ENCODE assay signal across 21 mouse cellular contexts in genomic region chr2:129263073-129263472, GRCm38 (mm10). TPM values are rescaled to one million over a fixed set of nuclear protein-coding genes. Genes with fewer than 3 reads are reported as not detected.
DNase-seq lines count a peak whose midpoint lies in the region; ATAC-seq and TF ChIP-seq lines count a peak whose summit lies in the region.
"Had no signal": no experiment of that assay in that cellular context is flagged by ENCODE, and none has a peak within 500 bp of the region (broad histone marks: within the 10 kb centered on the region; RNA-seq: fewer than 3 reads in every experiment).

No protein-coding gene starts in this region.

- H3K9me3 ChIP-seq in liver, embryonic 11.5 days (ENCODE audit: control insufficient read depth, low read length), result no peaks in the 10 kb centered on the region
- H3K9me3 ChIP-seq in kidney, embryonic 15.5 days (replicated peaks), result no peaks in the 10 kb centered on the region
- H3K9me3 ChIP-seq: neural tube, embryonic 15.5 days had no signal

- no peak overlapping the region for H3K9ac ChIP-seq in liver, embryonic 11.5 days (ENCODE audit: low read depth, low read length)
- H3K9ac ChIP-seq in kidney, embryonic 15.5 days, result no peak overlapping the region
- H3K9ac ChIP-seq: neural tube, embryonic 15.5 days had no signal

- H3K27ac ChIP-seq in liver, embryonic 11.5 days (ENCODE audit: low read depth, low read length), result no peak overlapping the region
- peak overlapping the region; percentile 24 for H3K27ac ChIP-seq in bone marrow macrophage, adult 2 months (ENCODE audit: insufficient read depth, low read depth, low read length)
- H3K27ac ChIP-seq in macrophage, result peak overlapping the region; percentile 13; the same call in 1 of the 2 replicates
- no peak overlapping the region for H3K27ac ChIP-seq in kidney, embryonic 15.5 days
- H3K27ac ChIP-seq: neural tube, embryonic 15.5 days had no signal

- peaks cover 13% of the 10 kb centered on the region for H3K36me3 ChIP-seq in liver, embryonic 11.5 days (ENCODE audit: control insufficient read depth, insufficient read depth, low read length)
- no peaks in the 10 kb centered on the region for H3K36me3 ChIP-seq in macrophage (ENCODE audit: inconsistent target)
- H3K36me3 ChIP-seq in kidney, embryonic 15.5 days, result peaks cover 21% of the 10 kb centered on the region
- H3K36me3 ChIP-seq: neural tube, embryonic 15.5 days had no signal

- no peak for TF ChIP-seq CTCF in bone marrow macrophage, adult 2 months (IDR thresholded peaks at IDR 0.05; ENCODE audit: low read depth, low read length)

- no peak for TF ChIP-seq POLR2A in bone marrow macrophage, adult 2 months (IDR thresholded peaks at IDR 0.05; ENCODE audit: borderline replicate concordance, low read depth, low read length)

- 0 out of 2 replicates have a peak, but pooled peaks cover 1% of the 10 kb centered on the region for H3K27me3 ChIP-seq in liver, embryonic 11.5 days (replicated peaks; ENCODE audit: control insufficient read depth, insufficient read depth, low read length)
- H3K27me3 ChIP-seq in kidney, embryonic 15.5 days, result no peaks in the 10 kb centered on the region

- 64% methylated on average over 5 of the region's 5 CpGs for WGBS in liver, embryonic 11.5 days
- WGBS in macrophage (ENCODE audit: missing documents), result 30% methylated on average over 5 of the region's 5 CpGs
- 60% methylated on average over 5 of the region's 5 CpGs for WGBS in kidney, embryonic 15.5 days

- no peak overlapping the region for H3K4me2 ChIP-seq in liver, embryonic 11.5 days
- H3K4me2 ChIP-seq in kidney, embryonic 15.5 days, result no peak overlapping the region
- H3K4me2 ChIP-seq: neural tube, embryonic 15.5 days had no signal

- H3K4me3 ChIP-seq in liver, embryonic 11.5 days (ENCODE audit: low read depth, low read length), result no peak overlapping the region
- H3K4me3 ChIP-seq in bone marrow macrophage, adult 2 months (ENCODE audit: insufficient read depth, low read length), result no peak overlapping the region
- H3K4me3 ChIP-seq in macrophage (ENCODE audit: inconsistent target), result no peak overlapping the region
- H3K4me3 ChIP-seq in kidney, embryonic 15.5 days (replicated peaks), result no peak overlapping the region
- H3K4me3 ChIP-seq: neural tube, embryonic 15.5 days had no signal

- DNase-seq in adrenal gland, adult 2 months, result peak; percentile 63
- DNase-seq in adrenal gland, postnatal 10 days, result no peak
- peak; percentile 54 for DNase-seq in liver
- DNase-seq in liver, embryonic 11.5 days (ENCODE audit: low spot score), result no peak
- no peak for DNase-seq in lung, postnatal 14 days
- DNase-seq: B cell, adult 2 months; cerebellum, postnatal 10 days; kidney, adult 2 months; kidney, postnatal 4 days; layer of hippocampus, postnatal 36 days; retina, postnatal 1 day; thymus, postnatal 25 days had no signal

- ATAC-seq in liver, embryonic 11.5 days (replicated peaks; ENCODE audit: low FRiP score), result no peak
- ATAC-seq in kidney, embryonic 15.5 days (replicated peaks; ENCODE audit: low FRiP score), result no peak
- ATAC-seq: hindbrain, embryonic 16.5 days had no signal

- no peaks in the 10 kb centered on the region for H3K4me1 ChIP-seq in liver, embryonic 11.5 days (replicated peaks; ENCODE audit: control insufficient read depth, insufficient read depth, low read length)
- peaks cover 32% of the 10 kb centered on the region for H3K4me1 ChIP-seq in bone marrow macrophage, adult 2 months (ENCODE audit: control insufficient read depth, insufficient read depth, low read length)
- no peaks in the 10 kb centered on the region for H3K4me1 ChIP-seq in kidney, embryonic 15.5 days

- no peaks in the 10 kb centered on the region for H3K79me2 ChIP-seq in macrophage (ENCODE audit: inconsistent target)

RNA-seq across cellular contexts. Expression of gene Ckap2l, which starts 33.9 kb away (rescaled TPM):
- total RNA-seq in adrenal gland, adult 2 months (2021), result 1 to 10 TPM in 1 of 2 experiments, under 1 TPM in 1; 0.97 to 1.7 TPM
- polyA plus RNA-seq in adrenal gland, adult 2 months (2012; rRNA removed), result 0.09 and 0.10 TPM in 2 replicates
- total RNA-seq in adrenal gland, postnatal 10 days (2021), result 10 to 100 TPM in 1 of 2 experiments, 1 to 10 TPM in 1; 9.9 to 11.7 TPM
- polyA plus RNA-seq in liver, embryonic 11.5 days (2014; fragmentation: Nextera tagmentation; extraction: Ambion mirVana), result 55.1 and 63.7 TPM in 2 replicates
- polyA plus RNA-seq in bone marrow macrophage, adult 2 months (2012; ENCODE audit: insufficient read depth, insufficient read length, missing spikeins), result 22.2 and 24.5 TPM in 2 replicates
- 10 to 100 TPM in 9 of 26 experiments, 1 to 10 TPM in 13, under 1 TPM in 4; 0.71 to 28.6 (median 3.7) TPM for total RNA-seq in macrophage (2018; cell fraction: chromatin; rRNA removed)
- total RNA-seq in macrophage (2018; cell fraction: cytosol; rRNA removed), result 1 to 10 TPM in 17 of 26 experiments, under 1 TPM in 9; 0.62 to 7.5 (median 2.0) TPM
- total RNA-seq in macrophage (2018; cell fraction: nucleus; rRNA removed), result 10 to 100 TPM in 8 of 26 experiments, 1 to 10 TPM in 15, under 1 TPM in 3; 0.55 to 31.2 (median 2.3) TPM
- 0.71 to 6.7 TPM (median 5.8 TPM) in 3 replicates for polyA plus RNA-seq in macrophage (2018)
- polyA plus RNA-seq in kidney, embryonic 15.5 days (2015; fragmentation: Nextera tagmentation; extraction: Ambion mirVana), result 46.4 and 49.5 TPM in 2 replicates
- total RNA-seq: gastrocnemius, adult 8-10 months had no signal

RNA-seq across cellular contexts. Expression of gene Il1a, which starts 46.7 kb away (rescaled TPM):
- total RNA-seq in adrenal gland, adult 2 months (2021), result not detected
- polyA plus RNA-seq in adrenal gland, adult 2 months (2012; rRNA removed), result not detected in 2 replicates
- 1 to 10 TPM in 1 of 2 experiments, under 1 TPM in 1; 0.73 to 1.2 TPM for total RNA-seq in adrenal gland, postnatal 10 days (2021)
- 2.2 and 2.5 TPM in 2 replicates for polyA plus RNA-seq in liver, embryonic 11.5 days (2014; fragmentation: Nextera tagmentation; extraction: Ambion mirVana)
- polyA plus RNA-seq in bone marrow macrophage, adult 2 months (2012; ENCODE audit: insufficient read depth, insufficient read length, missing spikeins), result not detected in 2 replicates
- 1,000 to 10,000 TPM in 1 of 26 experiments, 100 to 1,000 TPM in 17, 10 to 100 TPM in 7, 1 to 10 TPM in 1; 6.7 to 1,046 (median 219) TPM for total RNA-seq in macrophage (2018; cell fraction: chromatin; rRNA removed)
- 1,000 to 10,000 TPM in 8 of 26 experiments, 100 to 1,000 TPM in 8, 10 to 100 TPM in 9, 1 to 10 TPM in 1; 10.0 to 3,404 (median 171) TPM for total RNA-seq in macrophage (2018; cell fraction: cytosol; rRNA removed)
- total RNA-seq in macrophage (2018; cell fraction: nucleus; rRNA removed), result 1,000 to 10,000 TPM in 6 of 26 experiments, 100 to 1,000 TPM in 13, 10 to 100 TPM in 6, 1 to 10 TPM in 1; 9.7 to 1,746 (median 513) TPM
- 7.1 to 35.6 TPM (median 11.4 TPM) in 3 replicates for polyA plus RNA-seq in macrophage (2018)
- polyA plus RNA-seq in kidney, embryonic 15.5 days (2015; fragmentation: Nextera tagmentation; extraction: Ambion mirVana), result 0.10 and 0.17 TPM in 2 replicates
- total RNA-seq: ES-E14; gastrocnemius, adult 8-10 months; heart, postnatal 25 days had no signal
- polyA plus RNA-seq: embryonic facial prominence, embryonic 11.5 days; kidney, adult 2 months had no signal

Comparison
In these comparisons a context has a peak if more than half of its experiments do, and no peak if none do; other contexts are left out.
1. DNase-seq: peak in adrenal gland, adult 2 months (single experiment) and liver (single experiment); none in adrenal gland, postnatal 10 days (single experiment), liver, embryonic 11.5 days (single experiment) and lung, postnatal 14 days (single experiment).
2. H3K27ac ChIP-seq: peak in bone marrow macrophage, adult 2 months (single experiment) and macrophage (single experiment); none in liver, embryonic 11.5 days (single experiment) and kidney, embryonic 15.5 days (single experiment).